Mouse (Mus musculus): ENCODE measurements around the gene Zc3hav1l. TPM values are rescaled to one million over a fixed set of nuclear protein-coding genes. Genes with fewer than 3 reads are reported as not detected.
A peak's percentile ranks its signal among the peaks of the same experiment; 100 is the strongest.

Zc3hav1l gene
- polyA plus RNA-seq, 1 experiment from 2014 or later: 1.6 TPM

DNA sequence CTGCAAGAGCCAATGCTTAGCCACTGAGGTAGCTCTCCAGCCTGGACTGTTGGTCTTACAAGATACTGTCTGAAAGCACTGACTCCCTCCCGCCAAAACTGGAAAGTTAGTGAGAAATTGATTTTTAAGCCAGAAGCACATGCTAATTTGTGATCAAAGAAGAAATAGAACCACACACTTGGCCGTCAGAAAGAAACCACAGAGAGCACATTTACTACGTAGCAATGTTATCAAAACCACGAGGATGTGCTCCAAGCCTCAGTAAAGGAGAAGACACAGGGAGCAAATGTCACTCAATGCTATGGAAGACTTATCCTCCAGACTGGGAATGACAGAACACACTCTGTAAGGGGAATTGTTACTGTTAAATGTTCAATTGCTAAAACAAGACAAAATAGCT, 57.6 kb downstream of the Zc3hav1l start:
- no peak overlapping the region for H3K4me2 ChIP-seq (replicated peaks; ENCODE audit: low read depth)
- TF ChIP-seq CTCF (IDR thresholded peaks at IDR 0.05; ENCODE audit: low read depth): no peak
- H3K27me3 ChIP-seq (replicated peaks; ENCODE audit: control insufficient read depth, insufficient read depth, low read length): no peaks in the 10 kb centered on the region
- no peaks in the 10 kb centered on the region for H3K9me3 ChIP-seq (ENCODE audit: control insufficient read depth)
- 90% methylated on average over 4 of the region's 4 CpGs for WGBS
- H3K9ac ChIP-seq (ENCODE audit: low read depth, low read length): no peak overlapping the region
- no peak overlapping the region for H3K4me3 ChIP-seq (ENCODE audit: low read depth, low read length)
- no peaks in the 10 kb centered on the region for H3K36me3 ChIP-seq (ENCODE audit: control insufficient read depth, insufficient read depth)
- H3K27ac ChIP-seq (ENCODE audit: low read depth, low read length): no peak overlapping the region
- no peak for ATAC-seq
- no peaks in the 10 kb centered on the region for H3K4me1 ChIP-seq (replicated peaks; ENCODE audit: control insufficient read depth, insufficient read depth, low read length)

DNA sequence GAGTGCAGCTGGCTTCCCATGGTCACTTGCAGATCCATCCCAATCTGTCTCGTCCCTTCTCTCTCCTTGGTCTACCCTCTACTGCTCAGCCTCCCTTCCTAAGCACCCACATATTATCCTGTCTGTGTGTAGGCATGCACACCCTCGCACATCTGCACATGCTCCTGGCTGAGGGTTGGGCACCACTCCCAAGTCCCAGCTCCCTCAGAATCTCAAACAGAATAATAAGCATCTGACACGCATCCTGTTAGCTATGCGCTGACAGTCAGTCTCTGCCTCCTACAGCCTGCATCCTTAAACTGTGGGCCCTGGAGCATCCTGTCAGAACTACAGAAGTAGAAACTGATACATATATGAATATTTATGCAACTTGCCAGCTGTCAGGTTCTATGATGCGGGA, 58.4 kb downstream of the Zc3hav1l start:
- no peak for TF ChIP-seq CTCF (IDR thresholded peaks at IDR 0.05; ENCODE audit: low read depth)
- WGBS: 85% methylated on average over 5 of the region's 5 CpGs
- ATAC-seq: no peak

DNA sequence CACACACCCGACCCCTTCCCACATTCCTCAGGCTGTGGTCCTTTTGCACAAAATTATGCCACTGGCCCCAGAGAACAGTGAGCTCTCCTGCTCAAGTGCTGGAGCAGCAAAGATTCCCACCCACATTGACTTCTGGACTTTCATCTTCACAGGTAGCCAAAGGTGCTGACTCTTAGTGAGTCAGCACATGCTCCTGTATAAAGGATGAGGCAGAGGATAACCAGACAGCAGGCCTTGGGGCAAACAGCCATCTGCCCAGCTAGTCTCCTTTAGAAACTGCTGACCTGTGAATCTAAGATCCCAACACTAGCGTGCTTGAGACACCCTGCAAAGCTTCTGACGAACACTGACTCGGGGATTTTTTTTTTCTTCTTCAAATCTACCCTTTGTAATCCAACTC, 60.7 kb downstream of the Zc3hav1l start:
- no peak for TF ChIP-seq CTCF (IDR thresholded peaks at IDR 0.05; ENCODE audit: low read depth)
- no peak overlapping the region for H3K9ac ChIP-seq (ENCODE audit: low read depth, low read length)
- no peaks in the 10 kb centered on the region for H3K36me3 ChIP-seq (ENCODE audit: control insufficient read depth, insufficient read depth)
- no peak overlapping the region for H3K27ac ChIP-seq (ENCODE audit: low read depth, low read length)
- 76% methylated on average over 4 of the region's 4 CpGs for WGBS
- H3K9me3 ChIP-seq (ENCODE audit: control insufficient read depth): no peaks in the 10 kb centered on the region
- peak; percentile 36; the same call in 1 of the 2 replicates for ATAC-seq
- no peak overlapping the region for H3K4me3 ChIP-seq (ENCODE audit: low read depth, low read length)
- no peaks in the 10 kb centered on the region for H3K4me1 ChIP-seq (replicated peaks; ENCODE audit: control insufficient read depth, insufficient read depth, low read length)
- H3K4me2 ChIP-seq (replicated peaks; ENCODE audit: low read depth): no peak overlapping the region
- no peaks in the 10 kb centered on the region for H3K27me3 ChIP-seq (replicated peaks; ENCODE audit: control insufficient read depth, insufficient read depth, low read length)

More for the DNA sequence above, 58.4 kb downstream of the Zc3hav1l start:
- Histone ChIP-seq H3K27ac (ENCODE audit: low read depth, low read length) (no peak overlapping the region), H3K9ac (ENCODE audit: low read depth, low read length) (no peak overlapping the region), H3K9me3 (ENCODE audit: control insufficient read depth) (no peaks in the 10 kb centered on the region), H3K4me2 (replicated peaks; ENCODE audit: low read depth) (no peak overlapping the region), H3K36me3 (ENCODE audit: control insufficient read depth, insufficient read depth) (no peaks in the 10 kb centered on the region), H3K4me1 (replicated peaks; ENCODE audit: control insufficient read depth, insufficient read depth, low read length) (no peaks in the 10 kb centered on the region), H3K4me3 (ENCODE audit: low read depth, low read length) (no peak overlapping the region), H3K27me3 (replicated peaks; ENCODE audit: control insufficient read depth, insufficient read depth, low read length) (no peaks in the 10 kb centered on the region)

Other genes with a start within 250 kb of the Zc3hav1l start
- not detected in 2 replicates for gene Tmem213, start 190.0 kb downstream of the Zc3hav1l start, polyA plus RNA-seq (2015; fragmentation: Nextera tagmentation; extraction: Ambion mirVana)
- 0.26 and 0.37 TPM in 2 replicates for gene Atp6v0a4, start 174.7 kb downstream of the Zc3hav1l start, polyA plus RNA-seq (2015; fragmentation: Nextera tagmentation; extraction: Ambion mirVana)
- 0.52 and 0.58 TPM in 2 replicates for gene D630045J12Rik, start 45.2 kb downstream of the Zc3hav1l start, polyA plus RNA-seq (2015; fragmentation: Nextera tagmentation; extraction: Ambion mirVana)
- gene Zc3hav1, start 55.3 kb upstream of the Zc3hav1l start, polyA plus RNA-seq (2015; fragmentation: Nextera tagmentation; extraction: Ambion mirVana): 22.7 and 22.8 TPM in 2 replicates
- gene Ttc26, start 82.2 kb upstream of the Zc3hav1l start, polyA plus RNA-seq (2015; fragmentation: Nextera tagmentation; extraction: Ambion mirVana): 0.71 and 0.85 TPM in 2 replicates
- 6.9 and 10.2 TPM in 2 replicates for gene Ubn2, start 134.7 kb upstream of the Zc3hav1l start, polyA plus RNA-seq (2015; fragmentation: Nextera tagmentation; extraction: Ambion mirVana)
- gene Fmc1, start 234.2 kb upstream of the Zc3hav1l start, polyA plus RNA-seq (2015; fragmentation: Nextera tagmentation; extraction: Ambion mirVana): 129 TPM in 2 replicates

Data from intestine, postnatal 0 days (tissue).